Mouse (Mus musculus) brain, embryonic 14.5 days (tissue): ENCODE measurements around the gene Ap1b1. TPM values are rescaled to one million over a fixed set of nuclear protein-coding genes. Genes with fewer than 3 reads are reported as not detected.
A peak's percentile ranks its signal among the peaks of the same experiment; 100 is the strongest.
"Not testable (repeated sequence)": the region's sequence is repeated elsewhere in the genome, so short reads cannot be mapped to it uniquely, and the experiment has no call there.

Source experiments
- DNase-seq: peaks from one replicate; pipeline ENCODE4 v3.0.0-alpha.2; 2011; ENCODE audit warnings: low read depth
- CTCF ChIP-seq: fragments of 200-500 bp; IDR thresholded peaks from 2 replicates; pipeline ENCODE4 v1.5.1; 2012; ENCODE audit warnings: inconsistent platforms, mild to moderate bottlenecking, moderate library complexity, borderline replicate concordance; ENCODE audit not compliant: insufficient read depth, insufficient read length; ENCODE audit errors: extremely low read depth
- POLR2A ChIP-seq: fragments of 200-500 bp; IDR thresholded peaks from 2 replicates; pipeline ENCODE4 v1.6.1; 2012; ENCODE audit warnings: mild to moderate bottlenecking, inconsistent platforms, borderline replicate concordance; ENCODE audit not compliant: poor library complexity, insufficient read depth, insufficient read length, severe bottlenecking; ENCODE audit errors: extremely low read depth
- polyA plus RNA-seq: library from polyadenylated mRNA; depleted of rRNA; stranded (reverse); fragments of >200 nt; gene quantifications from 2 replicates; pipeline ENCODE4 v1.2.3, GENCODE M21; 2012; rRNA removed

The Ap1b1 gene
- polyA plus RNA-seq, 1 experiment, result 115 TPM

DNA sequence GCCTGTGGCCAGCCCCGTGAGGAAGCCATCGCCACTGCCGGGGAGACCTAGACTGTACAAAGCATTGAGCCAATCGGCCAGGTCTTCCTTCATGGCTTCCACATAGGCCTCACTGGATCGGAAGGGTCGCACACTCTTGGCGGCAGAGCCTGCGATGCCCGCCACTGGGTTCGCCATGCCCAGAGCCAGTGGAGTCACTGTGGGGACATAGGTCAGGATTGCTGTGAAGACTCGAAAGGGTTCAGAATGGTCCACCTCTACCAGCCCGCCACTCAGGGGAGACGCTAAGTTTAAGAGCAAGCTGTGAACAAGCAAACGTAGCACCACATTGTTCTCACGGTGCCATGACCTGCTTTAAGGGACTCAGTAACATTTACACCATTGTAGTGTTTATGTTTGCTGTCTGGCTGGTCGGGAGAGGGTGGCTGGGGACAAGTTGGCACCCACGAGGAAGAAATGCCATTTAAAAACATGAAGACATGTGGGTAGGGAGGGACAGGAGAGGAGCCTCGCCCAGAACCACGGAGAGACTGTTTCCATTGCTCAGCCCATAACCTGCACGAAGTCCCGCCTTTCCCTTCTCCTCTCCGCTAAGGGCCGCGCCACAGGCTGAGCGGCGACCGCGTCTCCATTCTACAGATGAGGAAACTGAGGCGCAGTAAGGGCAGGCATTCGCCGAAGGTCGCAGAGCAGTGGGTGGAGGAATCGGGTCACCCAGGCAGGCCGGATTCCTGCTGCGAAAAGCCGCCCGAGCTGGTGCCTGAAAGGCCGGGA lies 77.8 kb downstream of the Ap1b1 start:
- TF ChIP-seq CTCF (no peak), POLR2A (no peak)
- DNase-seq, result no peak

DNA sequence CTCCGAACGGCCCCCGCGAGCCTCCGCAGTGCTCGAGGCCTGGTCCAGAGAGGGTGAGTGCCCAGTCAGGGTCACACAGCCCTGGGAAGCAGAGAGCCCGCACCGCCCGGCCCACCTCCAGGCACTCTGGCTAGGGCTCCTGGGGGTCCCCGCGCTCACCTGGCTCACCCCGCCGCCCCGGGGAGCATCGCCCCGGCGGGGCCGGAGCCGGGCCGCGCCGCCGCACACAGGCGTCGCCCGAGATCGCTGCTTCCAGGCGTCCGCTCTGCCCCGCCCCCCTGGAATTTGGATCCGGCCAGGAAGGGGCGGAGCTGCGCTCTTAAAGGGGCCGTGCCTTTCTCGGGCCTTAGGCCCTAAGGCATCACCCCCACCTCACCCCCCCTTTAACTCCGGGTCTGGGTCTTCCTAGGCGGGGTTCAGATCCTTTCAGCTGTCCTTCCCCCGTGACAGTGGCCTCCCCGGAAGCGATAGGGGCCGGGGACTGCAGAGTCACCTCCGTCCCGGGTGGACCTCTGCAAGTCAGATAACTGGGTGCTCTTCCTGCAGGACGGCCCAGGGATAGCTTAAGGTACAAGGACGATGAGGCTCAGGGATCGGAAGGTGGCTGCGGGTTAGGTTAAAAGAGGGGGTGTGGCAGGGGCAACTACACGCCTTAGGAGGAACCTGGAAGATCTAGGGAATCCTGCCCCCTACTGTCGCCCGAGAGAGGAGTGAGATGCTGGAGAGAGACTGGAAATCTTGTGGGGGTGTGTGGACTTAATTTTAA lies 78.6 kb downstream of the Ap1b1 start, which contains the start of gene Gas2l1:
Gene Gas2l1 (minus strand): TSS at position 272 of the 766 bp plus-strand sequence.
- TF ChIP-seq POLR2A (0 out of 2 replicates have a peak, but pooled peaks have one; percentile 29), CTCF (peak; percentile 64)
- DNase-seq, result peak; percentile 93

DNA sequence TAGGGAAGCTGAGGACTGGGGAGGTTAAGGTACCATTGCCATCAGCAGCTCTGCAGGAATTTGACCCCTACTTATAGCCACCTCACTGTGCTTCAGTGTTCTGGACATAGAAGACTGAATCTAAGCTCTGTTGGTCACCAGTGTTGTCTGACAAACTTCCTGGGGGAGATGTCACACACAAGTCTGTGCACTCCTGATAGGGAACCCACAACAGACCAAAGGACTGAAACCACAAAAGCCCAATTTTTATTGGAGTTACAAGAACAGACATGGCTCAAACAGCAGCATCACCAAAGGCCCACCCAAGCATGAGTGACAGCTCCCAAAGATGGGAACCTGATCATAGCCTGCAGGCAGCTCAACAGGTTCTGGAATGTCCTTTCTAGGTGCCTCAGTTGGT lies 80.4 kb downstream of the Ap1b1 start:
- no peak for DNase-seq
- TF ChIP-seq POLR2A, result no peak
- no peak for TF ChIP-seq CTCF

DNA sequence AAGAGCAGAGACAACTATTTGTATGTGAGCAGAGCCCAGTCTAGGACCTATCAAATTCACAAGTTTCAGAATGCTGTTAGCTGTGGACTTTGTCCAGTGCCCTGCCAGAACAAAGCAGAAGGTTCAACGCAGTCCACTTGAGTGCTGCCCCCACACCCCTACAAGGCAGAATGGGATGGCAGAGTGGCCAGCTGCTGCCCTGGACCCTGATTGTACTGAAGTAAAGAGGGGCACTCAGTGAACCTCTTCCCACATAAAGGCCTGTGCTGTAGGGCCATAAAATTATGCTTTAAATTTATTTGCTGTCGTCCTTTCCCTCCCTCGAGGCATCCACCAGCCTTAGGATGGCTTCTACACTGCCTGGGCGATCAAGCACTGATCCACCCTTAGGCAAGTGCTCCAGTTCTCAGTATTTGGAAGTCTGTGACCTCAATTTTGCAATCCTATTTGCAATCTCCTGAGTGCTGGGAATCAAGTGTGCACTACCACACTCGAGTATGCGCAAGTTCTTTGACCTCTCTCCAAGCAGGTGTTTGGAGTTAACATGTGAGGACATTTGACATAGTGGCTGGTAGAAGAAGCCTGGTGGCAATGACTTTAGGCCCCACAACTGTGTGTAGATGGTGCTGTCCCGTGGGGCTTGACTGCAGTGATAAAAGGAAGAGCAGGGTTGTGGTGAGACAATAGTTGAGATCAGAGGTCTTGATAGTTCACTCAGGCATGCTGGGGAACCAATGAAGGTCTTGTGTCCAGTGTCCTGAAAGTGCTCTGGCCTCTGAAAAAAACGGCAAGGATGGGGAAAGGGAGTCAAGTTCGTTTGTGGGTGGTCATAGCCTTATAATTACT lies 81.7 kb downstream of the Ap1b1 start:
- TF ChIP-seq POLR2A (no peak), CTCF (no peak)

DNA sequence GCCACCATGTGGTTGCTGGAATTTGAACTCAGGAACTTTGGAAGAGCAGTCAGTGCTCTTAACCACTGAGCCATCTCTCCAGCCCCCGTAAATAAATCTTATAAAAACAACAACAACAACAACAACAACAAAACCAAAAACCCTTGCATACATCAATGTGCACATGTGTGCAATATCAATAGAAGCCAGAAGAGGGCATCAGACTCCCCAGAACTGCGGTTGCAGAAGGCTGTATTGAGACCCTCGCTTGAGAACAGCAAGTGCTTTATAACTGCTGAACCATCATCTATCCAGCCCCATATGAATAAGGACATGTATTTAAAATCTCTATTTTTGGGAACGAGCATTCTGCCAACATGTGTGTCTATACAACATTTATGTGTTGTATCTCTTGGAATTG lies 88.3 kb downstream of the Ap1b1 start:
- TF ChIP-seq CTCF (peak; percentile 61; the same call in 1 of the 2 replicates), POLR2A (no peak)
- DNase-seq, result peak; percentile 60

More for the DNA sequence above, 81.7 kb downstream of the Ap1b1 start:
- no peak for DNase-seq

DNA sequence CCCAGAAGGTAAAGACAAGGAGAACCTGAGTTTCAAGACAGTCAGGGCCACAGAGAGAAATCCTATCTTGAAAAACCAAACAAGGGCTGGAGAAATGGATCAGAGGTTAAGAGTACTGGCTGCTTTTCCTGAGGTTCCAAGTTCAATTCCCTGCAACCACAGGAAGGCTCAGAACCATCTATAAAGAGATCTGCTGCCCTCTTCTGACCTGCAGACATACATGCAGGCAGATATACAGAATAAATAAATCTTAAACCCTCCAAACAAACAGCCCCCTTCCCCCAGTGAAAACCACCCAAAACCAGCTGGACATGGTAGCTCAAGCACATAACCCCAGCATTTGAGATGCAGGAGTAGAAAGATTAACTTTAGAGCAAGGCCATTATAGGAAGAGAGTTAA lies 89.1 kb downstream of the Ap1b1 start:
- DNase-seq, result no peak
- TF ChIP-seq POLR2A, result no peak
- TF ChIP-seq CTCF, result no peak

DNA sequence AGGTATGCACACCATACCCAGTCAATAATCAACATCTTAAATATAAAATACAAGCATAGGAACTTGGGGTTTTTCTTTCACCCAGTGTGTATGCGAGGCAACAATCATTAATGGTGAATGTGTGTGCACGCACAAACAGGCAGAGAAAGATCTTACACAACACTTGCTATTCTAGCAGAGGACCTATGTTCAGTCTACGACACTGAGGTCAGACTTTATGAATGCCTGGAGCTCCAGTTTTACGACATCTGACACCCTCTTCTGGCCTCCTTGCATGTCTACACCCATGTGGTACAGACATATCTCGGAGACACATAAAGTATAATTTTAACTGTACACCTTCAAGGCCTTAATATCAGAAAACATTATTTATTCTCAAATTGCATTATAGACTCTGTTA lies 90.2 kb downstream of the Ap1b1 start:
- not testable (repeated sequence) for DNase-seq

DNA sequence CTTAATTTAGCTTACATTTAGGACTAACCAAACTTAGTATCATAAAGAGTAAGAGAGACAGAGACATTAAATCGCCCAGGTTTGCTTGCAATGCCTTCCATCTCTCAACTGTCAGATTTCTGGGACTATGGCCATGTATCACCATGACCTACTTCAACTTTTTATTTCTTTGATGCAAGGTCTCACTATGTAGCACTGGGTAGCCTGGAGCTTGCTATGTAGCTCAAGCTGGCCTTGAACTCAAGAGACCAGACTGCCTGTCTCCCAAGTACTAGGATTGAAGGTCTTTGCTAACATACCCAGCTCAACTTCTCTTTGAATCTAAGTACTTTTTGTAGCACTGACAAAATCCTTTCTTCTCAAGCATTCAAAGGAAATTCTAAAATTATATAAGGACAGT lies 102.5 kb downstream of the Ap1b1 start:
- no peak for DNase-seq
- TF ChIP-seq POLR2A (no peak), CTCF (no peak)

DNA sequence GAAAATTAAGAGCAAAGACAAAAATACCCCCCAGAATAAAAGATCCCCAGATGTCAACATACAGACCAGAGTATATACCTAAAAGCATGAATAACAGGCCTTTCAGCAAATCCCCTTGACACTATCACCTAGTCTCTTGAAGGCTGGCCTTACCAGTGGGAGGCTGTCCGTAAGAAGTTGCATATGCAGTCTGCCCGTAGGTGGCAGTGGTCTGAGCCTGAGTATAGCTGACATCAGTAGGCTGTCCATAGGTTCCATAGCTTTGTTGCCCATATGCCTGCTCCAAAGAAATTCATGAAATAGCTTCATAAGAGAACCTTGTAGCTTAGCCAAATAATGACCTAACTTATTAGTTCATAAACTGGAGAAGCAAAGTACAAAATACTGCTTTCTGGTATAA lies 105.1 kb downstream of the Ap1b1 start:
- TF ChIP-seq POLR2A, result no peak
- peak; percentile 30; the same call in 1 of the 2 replicates for TF ChIP-seq CTCF
- peak; percentile 31 for DNase-seq

Other genes starting within 250 kb of the Ap1b1 start
- 5.0 and 5.2 TPM in 2 replicates for gene Cabp7, start 240.0 kb upstream of the Ap1b1 start, polyA plus RNA-seq
- 82.3 and 96.3 TPM in 2 replicates for gene Nf2, start 137.3 kb upstream of the Ap1b1 start, polyA plus RNA-seq
- gene Nipsnap1, start 112.9 kb upstream of the Ap1b1 start, polyA plus RNA-seq, result 101 and 117 TPM in 2 replicates
- 75.1 and 84.7 TPM in 2 replicates for gene Thoc5, start 91.5 kb upstream of the Ap1b1 start, polyA plus RNA-seq
- 1.5 and 4.9 TPM in 2 replicates for gene Nefh, start 38.8 kb upstream of the Ap1b1 start, polyA plus RNA-seq
- 0.41 and 0.48 TPM in 2 replicates for gene Rasl10a, start 71.3 kb downstream of the Ap1b1 start, polyA plus RNA-seq
- 32.6 and 38.1 TPM in 2 replicates for gene Gas2l1, start 78.5 kb downstream of the Ap1b1 start, polyA plus RNA-seq
- gene Rhbdd3, start 112.1 kb downstream of the Ap1b1 start, polyA plus RNA-seq, result 41.9 and 51.4 TPM in 2 replicates
- gene Ewsr1, start 112.4 kb downstream of the Ap1b1 start, polyA plus RNA-seq, result 402 and 518 TPM in 2 replicates
- 10.3 and 13.4 TPM in 2 replicates for gene Emid1, start 165.4 kb downstream of the Ap1b1 start, polyA plus RNA-seq